Mouse (Mus musculus): Measurements from ENCODE around the gene Pnkp.

Gene Pnkp

DNA sequence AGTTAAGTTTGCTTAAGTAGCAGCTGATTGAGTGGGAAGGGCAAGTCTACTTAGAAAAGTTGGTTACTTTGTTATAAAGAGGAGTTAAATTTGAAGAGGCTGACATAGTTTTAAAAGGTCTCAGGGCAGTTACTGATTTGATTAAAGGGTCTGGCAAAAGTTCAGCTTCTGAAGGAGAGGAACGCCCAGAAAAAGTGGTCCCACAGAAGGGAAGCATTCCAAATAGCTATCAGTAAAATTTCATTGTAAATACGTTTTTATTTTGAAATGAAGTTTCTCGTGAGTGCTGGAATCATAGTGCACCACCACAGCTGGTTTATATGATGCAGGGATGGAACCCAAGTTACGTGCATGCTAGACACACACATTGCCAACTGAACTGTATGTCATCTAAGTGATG is 24.2 kb upstream of the Pnkp start:
- DNase-seq: no peak

DNA sequence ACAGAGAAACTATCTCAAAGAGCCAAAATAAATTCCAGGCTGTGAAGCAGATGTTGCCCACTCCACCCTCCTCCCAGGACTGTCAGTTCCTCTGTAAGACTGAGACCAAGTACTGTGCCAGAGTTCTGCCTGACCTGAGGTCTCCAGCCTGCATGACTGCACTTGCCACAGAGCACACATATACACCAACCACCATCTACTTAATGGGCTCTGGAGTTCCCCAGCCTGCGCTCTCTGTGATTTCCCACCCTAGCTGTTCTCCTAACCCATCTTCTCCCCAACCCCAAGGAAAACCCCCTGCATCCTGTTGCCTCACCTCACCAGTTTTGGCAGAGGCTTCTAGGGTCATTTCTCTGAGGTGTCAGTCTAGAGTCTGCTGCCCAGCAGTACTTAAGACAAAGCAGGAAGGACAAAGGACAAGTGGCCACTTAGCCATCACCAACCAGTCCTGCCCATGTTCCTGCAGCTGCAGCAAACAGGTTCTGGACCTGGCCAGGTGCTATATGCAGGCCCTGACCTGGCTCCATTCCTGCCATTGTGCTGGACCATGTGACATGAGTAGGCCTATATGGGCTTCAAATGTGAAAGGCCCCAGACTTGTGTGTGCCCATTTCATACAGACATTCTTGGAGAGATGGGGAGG is 21.4 kb upstream of the Pnkp start:
- no peak for DNase-seq

DNA sequence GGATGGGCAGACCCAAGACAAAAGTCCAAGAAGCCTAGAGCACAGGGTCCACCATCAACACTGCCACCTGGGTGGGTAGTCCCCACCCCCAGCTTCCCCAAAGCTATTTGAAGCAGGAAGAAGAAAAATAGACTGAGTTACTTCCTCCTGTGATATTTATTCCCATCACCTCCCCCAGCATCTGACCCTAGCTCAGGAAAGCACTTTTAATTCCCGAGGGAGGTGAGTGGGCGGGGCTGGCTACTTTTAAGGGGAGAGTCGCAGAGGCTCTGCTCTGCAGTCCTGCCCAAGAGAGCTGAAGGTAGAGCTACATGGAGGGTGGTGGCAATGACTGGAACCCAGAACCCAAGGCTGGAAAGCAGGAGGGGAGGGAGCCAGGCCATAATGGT is 20.9 kb upstream of the Pnkp start:
- no peak for DNase-seq

DNA sequence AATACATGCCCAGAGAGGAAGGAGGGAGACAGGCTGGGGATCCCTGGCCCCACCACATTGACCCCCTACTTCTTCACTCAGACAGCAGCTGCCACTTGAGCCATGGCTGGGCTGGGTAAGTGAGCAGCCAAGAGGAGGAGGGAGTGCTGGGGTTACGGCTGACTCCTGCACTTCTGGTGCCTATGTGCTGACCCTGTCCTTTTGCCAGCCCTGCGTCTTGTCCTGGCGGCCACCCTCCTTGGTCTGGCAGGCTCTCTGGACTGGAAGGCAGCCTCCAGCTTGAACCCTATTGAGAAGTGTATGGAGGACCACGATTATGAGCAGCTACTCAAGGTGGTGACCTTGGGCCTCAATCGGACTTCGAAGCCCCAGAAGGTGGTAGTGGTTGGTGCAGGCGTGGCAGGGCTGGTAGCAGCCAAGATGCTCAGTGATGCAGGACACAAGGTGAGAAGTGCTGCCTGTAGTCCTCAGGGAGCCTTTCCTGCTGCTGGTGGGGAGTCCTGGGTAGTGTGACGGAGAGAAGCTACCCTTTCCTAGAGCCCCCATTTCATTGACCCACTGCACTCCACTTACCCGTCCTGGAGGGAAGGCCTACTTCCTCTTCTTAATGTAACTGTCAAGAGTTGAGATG is 20.4 kb upstream of the Pnkp start:
- no peak for DNase-seq

DNA sequence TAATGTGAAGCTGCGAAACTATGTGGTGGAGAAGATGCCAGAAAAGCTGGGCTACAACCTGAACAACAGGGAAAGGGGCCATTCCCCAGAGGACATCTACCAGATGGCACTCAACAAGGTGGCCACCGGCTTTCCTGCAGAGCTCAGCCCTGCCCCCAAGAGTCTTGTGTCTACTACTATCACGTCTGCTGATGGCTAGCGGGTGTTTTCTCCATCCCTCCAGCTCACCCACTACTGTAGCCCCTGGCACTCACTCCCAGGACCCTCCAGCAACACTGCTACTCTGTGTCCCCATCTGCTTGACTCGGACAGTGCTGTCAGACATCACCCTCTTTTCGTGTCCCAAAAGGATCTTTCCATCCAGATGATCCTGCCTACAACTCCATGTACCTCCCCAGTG is 18.9 kb upstream of the Pnkp start:
- DNase-seq: no peak

DNA sequence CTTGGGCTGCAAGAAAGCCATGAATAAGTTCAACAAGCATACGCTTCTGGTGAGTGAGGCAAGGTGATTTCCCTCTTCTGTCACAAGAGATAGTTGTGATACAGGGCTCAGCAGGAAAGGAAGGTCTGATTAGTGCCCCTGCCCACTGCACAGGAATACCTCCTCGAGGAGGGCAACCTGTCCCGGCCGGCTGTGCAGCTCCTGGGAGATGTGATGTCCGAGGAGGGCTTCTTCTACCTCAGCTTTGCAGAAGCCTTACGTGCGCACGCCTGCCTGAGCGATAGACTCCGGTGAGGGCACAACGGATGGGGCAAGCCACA is 17.8 kb upstream of the Pnkp start:
- DNase-seq: no peak

DNA sequence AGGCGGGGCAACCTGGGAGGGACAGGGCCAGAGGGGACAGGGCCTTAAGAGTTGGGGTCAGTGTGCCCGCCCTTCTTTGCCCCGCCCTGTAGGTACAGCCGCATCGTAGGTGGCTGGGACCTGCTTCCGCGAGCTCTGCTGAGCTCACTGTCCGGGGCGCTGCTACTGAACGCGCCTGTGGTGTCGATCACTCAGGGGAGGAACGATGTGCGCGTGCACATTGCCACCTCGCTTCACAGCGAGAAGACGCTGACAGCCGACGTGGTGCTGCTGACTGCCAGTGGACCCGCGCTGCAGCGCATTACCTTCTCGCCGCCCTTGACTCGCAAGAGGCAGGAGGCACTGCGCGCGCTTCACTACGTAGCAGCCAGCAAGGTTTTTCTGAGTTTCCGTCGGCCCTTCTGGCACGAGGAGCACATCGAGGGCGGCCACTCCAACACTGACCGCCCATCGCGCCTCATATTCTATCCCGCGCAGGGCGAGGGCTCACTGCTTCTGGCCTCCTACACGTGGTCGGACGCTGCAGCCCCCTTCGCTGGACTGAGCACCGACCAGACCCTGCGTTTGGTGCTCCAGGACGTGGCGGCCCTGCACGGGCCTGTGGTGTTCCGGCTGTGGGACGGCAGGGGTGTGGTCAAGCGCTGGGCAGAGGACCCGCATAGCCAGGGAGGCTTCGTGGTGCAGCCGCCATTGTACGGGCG is 17.3 kb upstream of the Pnkp start:
- peak; percentile 60 for DNase-seq

DNA sequence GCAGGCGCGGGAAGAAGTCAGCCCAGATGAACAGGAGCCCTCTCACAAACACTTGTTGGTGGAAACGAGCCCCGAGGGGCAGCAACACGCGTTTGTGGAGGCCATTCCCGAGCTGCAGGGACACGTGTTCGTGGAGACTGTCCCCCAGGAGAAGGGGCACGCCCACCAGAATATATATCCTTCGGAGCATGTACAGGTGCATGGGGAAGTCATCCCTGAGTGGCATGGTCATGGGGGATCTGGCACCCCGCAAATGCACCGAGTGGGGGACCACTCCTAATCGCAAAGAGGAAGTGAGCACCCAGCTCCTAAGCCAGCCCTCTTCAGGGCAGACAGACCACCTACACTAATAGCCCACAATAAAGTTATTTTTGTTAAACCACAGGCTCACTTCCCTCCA is 16.5 kb upstream of the Pnkp start:
- no peak for DNase-seq

DNA sequence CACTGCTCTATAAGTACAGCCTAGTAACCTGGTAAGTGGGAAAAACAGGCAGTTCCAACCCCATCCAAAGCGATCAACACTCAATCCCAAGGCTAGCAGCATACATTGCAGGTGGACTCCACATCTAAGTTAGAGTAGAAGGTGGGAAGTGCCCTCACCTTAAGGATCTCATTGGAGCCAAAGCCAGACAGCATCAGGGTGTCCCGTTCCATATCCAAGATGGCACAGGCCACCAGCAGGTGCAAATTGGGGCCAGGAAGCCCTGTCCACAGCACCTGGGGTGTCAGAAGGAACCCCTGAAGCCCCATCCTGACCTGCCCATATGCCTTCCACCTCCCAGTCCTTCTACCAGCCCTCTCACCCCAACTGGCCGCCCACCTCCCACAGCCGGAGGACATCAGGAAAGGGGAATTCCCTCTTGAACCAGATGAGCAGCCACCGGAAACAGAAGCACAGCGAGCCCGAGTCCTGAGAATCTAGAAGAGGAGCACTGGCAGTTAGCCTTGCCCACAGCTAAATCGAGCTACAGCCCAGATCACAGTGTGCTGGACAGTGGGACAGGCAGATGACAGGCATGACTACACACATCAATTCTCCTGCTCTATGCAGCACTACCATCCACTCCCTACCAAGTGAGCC is 15.0 kb upstream of the Pnkp start:
- DNase-seq: no peak

DNA sequence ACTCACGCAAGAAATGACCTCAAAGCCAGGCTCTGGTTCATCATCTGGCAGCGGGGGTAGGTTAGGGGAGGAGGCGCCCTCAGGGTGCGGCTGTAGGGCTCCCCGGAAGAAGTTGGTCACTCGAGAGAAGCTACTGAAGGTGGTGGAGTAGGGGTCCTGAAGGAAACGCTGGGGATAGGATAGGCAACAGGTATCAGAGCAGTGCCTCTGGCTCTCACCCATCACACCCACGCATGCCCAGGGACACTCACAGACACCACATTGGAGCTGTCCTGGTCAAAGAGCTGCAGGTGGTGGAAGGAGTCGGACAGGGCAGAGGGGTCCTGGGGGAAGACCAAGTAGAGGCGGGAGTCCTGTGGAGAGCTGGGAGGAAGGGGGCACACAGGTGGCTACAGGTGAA is 11.9 kb upstream of the Pnkp start:
- no peak for DNase-seq

DNA sequence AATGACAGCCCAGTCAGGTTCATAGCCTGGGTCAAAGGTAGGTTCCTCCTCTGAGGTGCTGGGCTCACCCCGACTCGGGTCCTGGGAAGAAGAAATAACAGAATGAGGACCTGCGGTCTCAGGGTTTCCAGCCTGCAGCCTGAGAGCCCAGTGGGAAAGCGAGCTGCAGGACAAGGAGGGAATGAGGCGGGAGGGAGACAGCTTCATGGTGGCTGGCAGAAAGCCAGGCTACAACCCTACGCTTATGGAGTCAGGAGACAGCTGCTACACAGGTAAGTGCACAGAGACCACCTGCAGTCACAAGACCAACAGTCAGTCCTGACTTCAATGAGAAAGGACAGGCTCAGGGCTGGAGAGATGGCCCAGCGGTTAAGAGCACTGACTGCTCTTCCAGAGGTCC is 10.1 kb upstream of the Pnkp start:
- no peak for DNase-seq

DNA sequence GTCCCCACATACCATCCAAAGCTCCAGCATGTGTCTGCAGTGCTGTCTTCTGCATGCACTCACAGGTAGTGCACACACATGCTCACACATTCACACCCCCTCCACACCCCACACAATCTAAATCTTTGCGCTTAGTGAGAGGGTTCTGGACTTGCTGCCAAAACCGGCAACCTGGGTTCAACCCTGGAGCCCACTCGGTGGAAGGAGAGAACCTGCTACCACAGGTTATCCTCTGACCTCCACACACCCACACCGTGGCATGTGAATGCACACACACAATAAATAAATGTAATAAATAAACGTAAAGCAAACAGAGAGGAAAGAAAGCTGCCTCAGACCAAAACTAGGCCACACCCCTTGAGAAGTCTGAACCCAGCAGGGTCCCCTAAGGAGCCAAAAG is 9.2 kb upstream of the Pnkp start:
- DNase-seq: no peak

DNA sequence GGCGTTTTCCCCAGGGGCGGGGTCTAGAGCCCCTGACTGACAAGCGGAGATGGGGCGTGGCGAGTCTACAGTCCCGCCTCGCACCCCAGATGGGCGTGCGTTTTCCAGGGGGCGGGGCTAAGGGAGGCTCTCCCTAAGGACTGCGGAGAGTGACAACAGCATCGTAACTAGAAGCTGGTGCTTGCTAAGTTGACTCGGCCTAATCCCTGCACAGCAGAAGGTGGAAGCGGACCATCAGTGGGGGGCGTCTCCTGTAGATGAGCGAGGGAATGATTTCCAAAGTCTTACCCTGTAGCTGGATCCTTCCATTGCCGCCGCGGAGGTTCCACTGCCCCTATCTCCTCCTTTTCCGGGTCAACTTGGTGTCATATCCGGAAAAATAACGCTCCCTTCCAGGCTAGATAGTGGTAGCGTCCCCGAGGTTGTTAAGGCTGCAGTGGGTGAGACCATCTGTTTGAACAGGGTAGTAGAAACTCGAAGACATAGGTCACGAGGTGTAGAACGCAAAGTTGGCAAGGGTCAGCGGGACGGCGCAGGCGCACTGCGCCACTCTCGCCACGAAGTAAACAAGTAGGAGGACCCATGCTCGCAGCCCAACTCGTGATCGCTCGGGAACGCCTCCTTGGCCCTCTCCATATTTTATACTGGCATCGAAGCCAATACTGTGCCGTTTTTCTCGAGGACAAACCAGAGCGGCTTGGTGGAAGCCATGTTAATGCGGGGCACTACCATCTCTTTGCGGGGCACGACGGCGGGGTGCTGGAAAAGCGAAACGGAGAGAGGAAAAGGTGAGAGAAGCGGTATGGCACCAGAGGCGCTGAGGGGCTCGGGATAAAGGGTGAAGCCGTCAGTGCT is 8.2 kb upstream of the Pnkp start, which contains the start of the genes Akt1s1 and Tbc1d17:
Gene Akt1s1 (plus strand): TSS at position 431 of the 855 bp plus-strand sequence.
Gene Tbc1d17 (minus strand): TSS at position 519 of the 855 bp plus-strand sequence.
- peak; percentile 99 for DNase-seq

DNA sequence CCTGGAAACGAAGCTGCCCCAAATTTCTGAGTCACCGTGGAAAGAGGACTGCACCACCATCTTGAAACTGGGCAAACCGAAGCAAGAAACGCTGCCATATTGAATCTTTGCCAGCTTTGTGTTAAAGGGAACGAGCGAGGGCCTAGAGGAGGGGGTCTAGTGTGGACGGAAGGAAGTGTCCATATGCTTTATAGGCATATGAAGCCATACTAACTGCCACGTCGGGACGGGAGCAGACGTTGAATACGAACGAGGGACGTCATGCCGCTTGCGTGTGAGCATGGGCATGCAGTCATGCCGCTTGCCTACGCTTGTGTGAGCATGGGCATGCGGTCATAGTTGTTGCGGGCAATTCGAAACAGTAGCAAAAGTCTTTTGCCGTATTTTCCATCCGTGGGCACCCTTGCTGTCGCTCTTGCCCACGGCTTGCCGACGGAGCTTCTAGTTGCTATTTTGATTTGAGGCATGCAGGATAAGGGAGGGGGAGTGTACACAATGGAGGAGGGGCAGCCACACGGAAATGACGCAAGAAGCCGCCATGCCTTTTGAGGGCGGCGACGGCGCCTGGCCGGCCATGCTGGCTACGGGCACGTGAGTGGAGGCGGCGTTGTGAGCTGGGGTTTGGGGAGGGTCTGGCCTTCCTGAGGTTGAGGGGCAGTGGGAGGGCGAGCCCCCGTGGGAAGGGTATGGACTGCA is 7.4 kb upstream of the Pnkp start:
- peak; percentile 92 for DNase-seq

DNA sequence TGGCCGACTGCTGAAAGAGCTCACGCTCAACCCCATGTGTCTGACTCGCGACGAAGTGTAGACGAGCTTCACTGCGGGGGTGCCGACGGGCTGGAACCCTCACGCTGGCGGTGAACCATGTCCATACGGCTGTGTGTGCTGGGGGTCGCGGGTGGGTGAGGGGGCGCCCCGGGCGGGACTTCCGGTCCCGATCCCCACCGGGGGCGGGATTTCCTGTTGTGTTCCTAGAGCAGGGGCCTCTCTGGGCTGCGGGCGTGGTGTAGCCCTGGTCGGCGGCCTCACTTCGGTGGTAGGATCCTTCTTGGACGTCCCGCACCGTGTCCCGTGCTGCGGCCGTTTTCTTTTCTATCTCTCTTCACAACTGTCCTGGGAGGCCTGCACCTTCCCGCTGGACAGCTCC is 6.8 kb upstream of the Pnkp start:
- DNase-seq: peak; percentile 74

DNA sequence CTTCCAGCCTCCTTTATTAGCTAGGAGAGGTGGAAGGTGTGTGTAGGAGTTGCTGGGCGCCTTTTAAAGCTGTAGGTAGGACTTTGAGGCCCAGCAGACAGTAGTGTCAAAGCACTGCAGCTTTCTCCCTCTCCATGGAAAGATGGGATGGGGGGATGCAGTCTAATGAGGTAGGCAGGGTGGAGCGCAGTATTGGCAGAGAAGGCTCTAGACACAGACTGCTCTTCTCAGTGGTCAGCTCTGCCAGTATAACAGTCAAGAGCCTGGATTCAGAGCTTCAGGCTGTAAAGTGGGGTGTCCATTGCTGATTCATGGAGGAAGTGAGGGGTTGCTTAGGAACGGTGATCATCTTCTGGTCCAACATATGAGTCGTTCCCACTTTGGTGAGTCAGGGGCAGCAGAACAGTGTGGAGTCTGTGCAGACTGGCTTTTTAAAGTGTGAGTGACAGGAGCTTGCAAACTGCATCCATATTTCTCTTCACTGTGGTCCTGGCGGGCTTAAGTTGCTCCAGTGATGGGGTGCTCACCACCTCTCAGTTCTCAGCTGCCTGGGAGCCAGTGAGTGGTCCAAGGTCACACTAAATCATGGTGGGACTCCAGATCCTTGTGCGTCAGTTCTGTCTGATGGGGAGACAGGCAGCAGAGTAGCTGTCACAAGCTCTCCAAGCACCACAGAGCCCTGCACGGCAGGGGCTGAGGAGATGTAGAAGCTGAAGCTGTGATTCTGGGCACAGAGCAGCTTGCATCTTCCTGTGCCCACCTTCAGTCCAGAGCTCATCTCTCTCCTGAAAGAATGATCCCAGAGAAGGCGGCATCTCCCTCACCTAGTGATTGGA is 5.9 kb upstream of the Pnkp start:
- DNase-seq: no peak

DNA sequence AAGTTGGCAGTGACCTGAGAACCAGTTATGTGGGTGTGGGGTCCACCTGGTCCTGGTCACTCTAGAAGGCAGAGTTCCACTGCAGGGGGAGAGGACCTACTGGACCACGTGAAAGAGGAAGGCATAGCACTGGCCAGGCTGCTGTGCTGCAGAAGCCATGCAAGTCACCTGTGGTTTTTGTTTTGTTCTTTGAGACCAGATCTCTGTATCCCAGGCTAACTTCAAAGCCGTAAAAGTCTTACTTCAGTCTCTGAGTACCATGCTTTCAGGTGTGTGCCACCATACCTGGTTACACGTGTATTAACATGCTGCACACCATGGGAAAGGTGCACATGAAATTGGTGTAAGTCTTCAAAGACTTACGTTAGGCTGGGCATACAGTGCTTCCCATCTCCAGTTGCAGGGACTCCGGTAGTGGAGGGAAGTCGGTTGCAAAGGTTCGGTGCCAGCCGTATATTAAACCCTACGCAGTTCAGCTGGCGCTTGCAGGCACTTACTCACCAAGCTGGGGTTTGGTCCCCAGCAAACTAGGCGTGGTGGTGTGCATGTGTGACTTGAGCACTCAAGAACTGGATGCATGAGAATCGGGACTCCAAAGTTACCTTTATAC is 5.2 kb upstream of the Pnkp start:
- DNase-seq: no peak

DNA sequence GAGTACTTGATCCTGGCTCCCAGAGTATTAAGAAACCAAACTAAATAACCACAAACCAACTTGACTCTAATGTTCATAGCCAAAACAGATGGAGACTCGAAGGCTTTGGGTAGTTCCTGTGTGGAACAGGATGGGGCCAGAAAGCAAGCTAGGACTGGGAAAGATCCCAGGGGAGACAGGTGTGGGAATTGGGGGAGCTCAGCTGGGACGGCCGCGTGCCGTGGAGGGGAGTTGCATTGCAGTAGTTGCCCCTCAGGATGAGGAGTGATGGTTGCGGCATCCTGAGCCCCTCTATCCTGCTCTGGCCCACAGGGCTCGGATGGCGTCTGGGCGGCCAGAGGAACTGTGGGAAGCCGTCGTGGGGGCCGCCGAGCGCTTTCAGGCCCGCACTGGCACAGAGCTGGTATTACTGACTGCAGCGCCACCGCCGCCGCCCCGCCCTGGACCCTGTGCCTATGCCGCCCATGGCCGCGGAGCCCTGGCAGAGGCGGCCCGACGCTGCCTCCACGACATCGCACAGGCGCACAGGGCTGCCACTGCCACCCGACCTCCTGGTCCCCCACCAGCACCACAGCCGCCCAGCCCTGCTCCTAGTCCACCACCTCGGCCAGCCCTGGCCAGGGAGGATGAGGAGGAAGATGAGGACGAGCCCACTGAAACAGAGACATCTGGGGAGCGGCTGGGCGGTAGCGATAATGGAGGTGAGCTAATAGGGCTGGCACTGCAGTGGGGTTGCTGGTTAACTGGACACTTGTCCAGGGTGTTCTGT is 4.5 kb upstream of the Pnkp start:
- no peak for DNase-seq

DNA sequence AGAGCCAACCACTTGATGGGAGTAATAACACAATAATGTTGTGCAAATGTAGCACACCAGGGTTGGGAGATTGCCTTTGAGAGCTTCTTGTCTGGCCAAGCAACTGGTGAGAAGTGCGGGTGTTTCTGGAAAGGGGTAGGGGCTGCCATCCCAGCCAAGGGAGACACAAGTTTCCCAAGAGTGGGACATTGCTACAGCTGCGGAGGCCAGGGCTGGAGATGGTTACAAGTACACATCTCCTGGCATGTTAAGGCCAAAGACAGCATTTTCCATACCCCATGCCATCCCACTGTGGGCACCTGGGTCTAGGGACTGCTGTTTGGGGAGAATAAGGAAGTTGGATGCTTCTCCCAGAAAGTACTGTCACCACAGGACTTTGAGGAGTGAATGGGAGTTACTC is 3.9 kb upstream of the Pnkp start:
- DNase-seq: no peak

Measured in right cerebral cortex, postnatal 25 days (tissue).